8 mouse cellular contexts compared by ENCODE assay signal in the genomic region with DNA sequence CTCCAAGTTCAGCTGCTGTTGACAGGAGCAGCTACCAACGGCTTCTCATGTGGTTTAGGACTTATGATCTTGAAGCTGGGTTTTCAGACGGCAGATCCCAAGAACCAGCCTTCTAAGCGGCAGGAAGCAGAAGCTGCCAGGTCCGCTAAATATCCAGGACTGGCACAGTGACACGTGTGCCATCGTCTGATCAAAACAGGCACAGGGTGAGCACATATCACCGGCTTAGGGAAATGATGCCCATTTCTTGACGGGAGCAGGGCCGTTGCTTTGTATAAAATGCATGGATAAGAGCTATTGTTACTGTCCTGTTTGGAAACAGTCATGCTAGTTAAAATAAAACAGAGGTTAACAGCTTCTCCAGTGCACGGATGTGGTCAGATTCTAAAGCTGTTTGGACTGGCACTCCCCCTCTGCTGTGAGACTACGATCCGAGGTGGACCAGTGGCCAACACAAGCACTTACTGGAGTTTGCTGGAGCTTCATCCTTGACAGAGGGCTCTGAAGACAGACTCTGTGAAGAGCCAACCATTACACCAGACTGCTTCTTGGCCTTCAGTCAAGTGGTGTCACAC. TPM values are rescaled to one million over a fixed set of nuclear protein-coding genes. Genes with fewer than 3 reads are reported as not detected.
DNase-seq lines count a peak whose midpoint lies in the region; ATAC-seq and TF ChIP-seq lines count a peak whose summit lies in the region.

No protein-coding gene starts in this region.

- no peaks in the 10 kb centered on the region; the same call in 1 of the 2 replicates for H3K9me3 ChIP-seq in heart, embryonic 15.5 days (replicated peaks)
- no peaks in the 10 kb centered on the region for H3K9me3 ChIP-seq in embryonic facial prominence, embryonic 12.5 days
- no peaks in the 10 kb centered on the region for H3K9me3 ChIP-seq in intestine, embryonic 15.5 days
- H3K9me3 ChIP-seq in midbrain, embryonic 16.5 days (replicated peaks; ENCODE audit: control insufficient read depth, low read length, poor library complexity, severe bottlenecking), result no peaks in the 10 kb centered on the region

- peak overlapping the region; percentile 89 for H3K4me2 ChIP-seq in heart, embryonic 15.5 days
- peak overlapping the region; percentile 53 for H3K4me2 ChIP-seq in embryonic facial prominence, embryonic 12.5 days (replicated peaks)
- H3K4me2 ChIP-seq in intestine, embryonic 15.5 days (replicated peaks), result peak overlapping the region; percentile 69
- H3K4me2 ChIP-seq in midbrain, embryonic 16.5 days (ENCODE audit: low read length), result peak overlapping the region; percentile 55

- no peak for TF ChIP-seq CTCF in cerebellum, adult 2 months (IDR thresholded peaks at IDR 0.05; ENCODE audit: borderline replicate concordance, insufficient read depth, low read depth, low read length)

- peak overlapping the region; percentile 56 for H3K9ac ChIP-seq in heart, embryonic 15.5 days
- peak overlapping the region; percentile 40; the same call in 1 of the 2 replicates for H3K9ac ChIP-seq in embryonic facial prominence, embryonic 12.5 days
- H3K9ac ChIP-seq in intestine, embryonic 15.5 days, result peak overlapping the region; percentile 33
- H3K9ac ChIP-seq in midbrain, embryonic 16.5 days (ENCODE audit: low read depth, low read length), result no peak overlapping the region

- H3K4me1 ChIP-seq in heart, embryonic 15.5 days (replicated peaks), result peaks cover 12% of the 10 kb centered on the region
- H3K4me1 ChIP-seq in embryonic facial prominence, embryonic 12.5 days, result peaks cover 7% of the 10 kb centered on the region
- H3K4me1 ChIP-seq in intestine, embryonic 15.5 days (replicated peaks), result peaks cover 13% of the 10 kb centered on the region
- 0 out of 2 replicates have a peak, but pooled peaks cover 4% of the 10 kb centered on the region for H3K4me1 ChIP-seq in midbrain, embryonic 16.5 days (ENCODE audit: control insufficient read depth, insufficient read depth, low read length)
- no peaks in the 10 kb centered on the region; the same call in 1 of the 2 replicates for H3K4me1 ChIP-seq in cerebellum, adult 2 months (ENCODE audit: control insufficient read depth, insufficient read depth, low read length)

- intact Hi-C loops in heart, postnatal 25 days (cut with DNase I), result loop anchor here (10.0 kb wide), 2 partner anchors 507 to 787 kb away; a partner anchor contains a TSS

- no peak for TF ChIP-seq POLR2A in cerebellum, adult 2 months (IDR thresholded peaks at IDR 0.05; ENCODE audit: borderline replicate concordance, insufficient read depth, low read length)

- 21% methylated on average over 12 of the region's 12 CpGs for WGBS in heart, embryonic 15.5 days
- 52% methylated on average over 12 of the region's 12 CpGs for WGBS in embryonic facial prominence, embryonic 12.5 days
- 28% methylated on average over 12 of the region's 12 CpGs for WGBS in intestine, embryonic 15.5 days
- 39% methylated on average over 12 of the region's 12 CpGs for WGBS in midbrain, embryonic 16.5 days
- WGBS in cerebellum, adult 2 months, result 15% methylated on average over 12 of the region's 12 CpGs

- ATAC-seq in heart, embryonic 15.5 days (replicated peaks; ENCODE audit: insufficient number of reproducible peaks, insufficient read depth, low FRiP score, low read depth), result 0 out of 2 replicates have a peak, but pooled peaks have one; percentile 20
- no peak for ATAC-seq in embryonic facial prominence, embryonic 12.5 days (ENCODE audit: insufficient number of reproducible peaks, insufficient read depth, low FRiP score, low TSS enrichment)
- peak; percentile 18; the same call in 1 of the 2 replicates for ATAC-seq in intestine, embryonic 15.5 days
- ATAC-seq in midbrain, embryonic 16.5 days, result no peak

- peak overlapping the region; percentile 83 for H3K27ac ChIP-seq in heart, embryonic 15.5 days
- H3K27ac ChIP-seq in embryonic facial prominence, embryonic 12.5 days, result 0 out of 2 replicates have a peak overlapping the region, but pooled peaks have one; percentile 36
- H3K27ac ChIP-seq in intestine, embryonic 15.5 days, result peak overlapping the region; percentile 74; the same call in 1 of the 2 replicates
- H3K27ac ChIP-seq in midbrain, embryonic 16.5 days (ENCODE audit: low read length), result no peak overlapping the region
- H3K27ac ChIP-seq in cerebellum, adult 2 months (ENCODE audit: insufficient read depth, low read length), result no peak overlapping the region

- no peaks in the 10 kb centered on the region for H3K27me3 ChIP-seq in heart, embryonic 15.5 days
- H3K27me3 ChIP-seq in embryonic facial prominence, embryonic 12.5 days, result no peaks in the 10 kb centered on the region
- no peaks in the 10 kb centered on the region for H3K27me3 ChIP-seq in intestine, embryonic 15.5 days (replicated peaks)
- no peaks in the 10 kb centered on the region for H3K27me3 ChIP-seq in midbrain, embryonic 16.5 days (ENCODE audit: control insufficient read depth, insufficient read depth, low read depth, low read length)
- H3K27me3 ChIP-seq in cerebellum, adult 2 months (ENCODE audit: control insufficient read depth, insufficient read depth, low read length), result no peaks in the 10 kb centered on the region

- no peak for DNase-seq in heart, postnatal 25 days (ENCODE audit: low spot score)
- DNase-seq in cerebellum, adult 18-20 months, result no peak
- no peak for DNase-seq in cerebellum, adult 2 months
- no peak for DNase-seq in left cerebral cortex, adult 11 months (ENCODE audit: low spot score)

- peaks cover 9% of the 10 kb centered on the region; the same call in 1 of the 2 replicates for H3K36me3 ChIP-seq in heart, embryonic 15.5 days
- H3K36me3 ChIP-seq in embryonic facial prominence, embryonic 12.5 days, result peaks cover 15% of the 10 kb centered on the region
- peaks cover 8% of the 10 kb centered on the region; the same call in 1 of the 2 replicates for H3K36me3 ChIP-seq in intestine, embryonic 15.5 days
- H3K36me3 ChIP-seq in midbrain, embryonic 16.5 days (ENCODE audit: control insufficient read depth, insufficient read depth, low read length), result peaks cover 4% of the 10 kb centered on the region; the same call in 1 of the 2 replicates

- H3K4me3 ChIP-seq in heart, embryonic 15.5 days, result peak overlapping the region; percentile 51
- peak overlapping the region; percentile 28 for H3K4me3 ChIP-seq in embryonic facial prominence, embryonic 12.5 days
- peak overlapping the region; percentile 32 for H3K4me3 ChIP-seq in intestine, embryonic 15.5 days (replicated peaks)
- peak overlapping the region; percentile 28 for H3K4me3 ChIP-seq in midbrain, embryonic 16.5 days (ENCODE audit: low read depth, low read length)
- H3K4me3 ChIP-seq in cerebellum, adult 2 months (replicated peaks; ENCODE audit: insufficient read depth, low read depth, low read length), result no peak overlapping the region

RNA-seq across cellular contexts. Expression of a gene that starts 17.6 kb away (rescaled TPM):
- polyA plus RNA-seq in heart, embryonic 15.5 days (2015; fragmentation: Nextera tagmentation; extraction: Ambion mirVana), result 200 and 225 TPM in 2 replicates
- 10 to 100 TPM; 51.5 to 55.2 TPM for total RNA-seq in heart, postnatal 25 days (2021)
- 359 and 369 TPM in 2 replicates for polyA plus RNA-seq in embryonic facial prominence, embryonic 12.5 days (2016; fragmentation: Nextera tagmentation; extraction: Ambion mirVana)
- 398 and 412 TPM in 2 replicates for polyA plus RNA-seq in intestine, embryonic 15.5 days (2015; fragmentation: Nextera tagmentation; extraction: Ambion mirVana)
- polyA plus RNA-seq in midbrain, embryonic 16.5 days (2015; fragmentation: Nextera tagmentation; extraction: Ambion mirVana), result 192 and 200 TPM in 2 replicates
- 62.9 and 64.4 TPM in 2 replicates for polyA plus RNA-seq in cerebellum, adult 2 months (2012; rRNA removed)

RNA-seq across cellular contexts. Expression of a gene that starts 38.5 kb away (rescaled TPM):
- polyA plus RNA-seq in heart, embryonic 15.5 days (2015; fragmentation: Nextera tagmentation; extraction: Ambion mirVana), result 469 and 486 TPM in 2 replicates
- 100 to 1,000 TPM; 365 to 388 TPM for total RNA-seq in heart, postnatal 25 days (2021)
- 842 and 900 TPM in 2 replicates for polyA plus RNA-seq in embryonic facial prominence, embryonic 12.5 days (2016; fragmentation: Nextera tagmentation; extraction: Ambion mirVana)
- polyA plus RNA-seq in intestine, embryonic 15.5 days (2015; fragmentation: Nextera tagmentation; extraction: Ambion mirVana), result 893 and 966 TPM in 2 replicates
- 459 and 464 TPM in 2 replicates for polyA plus RNA-seq in midbrain, embryonic 16.5 days (2015; fragmentation: Nextera tagmentation; extraction: Ambion mirVana)
- polyA plus RNA-seq in cerebellum, adult 2 months (2012; rRNA removed), result 913 and 926 TPM in 2 replicates

Comparison
In these comparisons a context has a peak if more than half of its experiments do, and no peak if none do; other contexts are left out.
1. ATAC-seq: peak in heart, embryonic 15.5 days (single experiment) and intestine, embryonic 15.5 days (single experiment); none in embryonic facial prominence, embryonic 12.5 days (single experiment) and midbrain, embryonic 16.5 days (single experiment).
2. H3K27ac ChIP-seq: peak in heart, embryonic 15.5 days (single experiment), embryonic facial prominence, embryonic 12.5 days (single experiment) and intestine, embryonic 15.5 days (single experiment); none in midbrain, embryonic 16.5 days (single experiment) and cerebellum, adult 2 months (single experiment).
3. Peak in every context shown above with its lines, with median percentiles within 50 percentile points of each other: H3K4me2 ChIP-seq.